Mouse (Mus musculus) testis, adult 2 months (tissue): ENCODE measurements around the gene Ppp6r1.

Source experiments
- CTCF ChIP-seq: fragments of 200-500 bp; IDR thresholded peaks from 2 replicates; pipeline ENCODE4 v1.5.1; 2012; ENCODE audit warnings: low read depth, mild to moderate bottlenecking, inconsistent platforms, low read length, moderate library complexity; ENCODE audit not compliant: control insufficient read depth, insufficient read depth, insufficient replicate concordance
- POLR2A ChIP-seq: fragments of 200-500 bp; IDR thresholded peaks from 2 replicates; pipeline ENCODE4 v1.6.1; 2012; ENCODE audit warnings: low read depth, mild to moderate bottlenecking, inconsistent platforms, low read length, moderate library complexity; ENCODE audit not compliant: control insufficient read depth

DNA sequence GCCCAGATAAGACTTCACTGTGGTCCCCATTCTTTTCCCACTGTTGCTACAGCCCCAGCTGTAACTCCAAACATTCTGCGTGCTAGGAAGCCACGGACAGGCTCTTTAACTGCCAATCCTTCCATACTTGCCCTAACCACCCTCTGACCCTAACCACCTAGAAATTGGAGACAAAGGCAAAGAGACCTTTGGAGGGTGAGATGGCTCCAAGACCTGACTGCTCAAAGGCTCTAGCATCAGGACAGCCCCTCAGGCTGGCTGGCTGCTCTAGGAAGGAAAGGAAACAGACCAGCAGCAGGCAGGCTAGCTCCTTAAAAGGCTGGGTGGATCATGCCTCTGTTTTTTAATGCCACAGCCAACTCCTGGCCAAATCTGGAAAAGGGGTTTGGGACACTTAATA, 4.6 kb downstream of the Ppp6r1 start:
- TF ChIP-seq POLR2A: no peak
- no peak for TF ChIP-seq CTCF
